ENCODE assay signal across 26 mouse cellular contexts in genomic region chr14:53993427-53993826, GRCm38 (mm10).
A peak's percentile ranks its signal among the peaks of the same experiment; 100 is the strongest.
DNase-seq lines count a peak whose midpoint lies in the region; ATAC-seq and TF ChIP-seq lines count a peak whose summit lies in the region.
"Had no signal": no experiment of that assay in that cellular context is flagged by ENCODE, and none has a peak within 500 bp of the region (broad histone marks: within the 10 kb centered on the region; RNA-seq: fewer than 3 reads in every experiment).

No protein-coding gene starts in this region.

- peaks cover 20% of the 10 kb centered on the region for H3K4me1 ChIP-seq in forebrain, embryonic 14.5 days (ENCODE audit: control insufficient read depth, insufficient read depth, low read length)
- H3K4me1 ChIP-seq in forebrain, embryonic 16.5 days (replicated peaks; ENCODE audit: control insufficient read depth, insufficient read depth, low read length): peaks cover 10% of the 10 kb centered on the region
- H3K4me1 ChIP-seq in MEL (ENCODE audit: control insufficient read depth in 1 of 2, insufficient read depth in 2 of 2, low read length in 2 of 2): peaks cover 0 to 2% of the 10 kb centered on the region in 2 experiments; a peak in 1 of 4 replicates
- H3K4me1 ChIP-seq in intestine, embryonic 16.5 days (ENCODE audit: control insufficient read depth, insufficient read depth, low read length): peaks cover 11% of the 10 kb centered on the region; the same call in 1 of the 2 replicates
- H3K4me1 ChIP-seq: heart, embryonic 10.5 days; heart, embryonic 15.5 days had no signal

- no peaks in the 10 kb centered on the region for H3K36me3 ChIP-seq in forebrain, embryonic 14.5 days (ENCODE audit: control insufficient read depth, insufficient read depth, low read length)
- H3K36me3 ChIP-seq in forebrain, embryonic 16.5 days (ENCODE audit: control insufficient read depth, insufficient read depth): no peaks in the 10 kb centered on the region
- no peaks in the 10 kb centered on the region for H3K36me3 ChIP-seq in MEL (ENCODE audit: control insufficient read depth in 1 of 2, insufficient read depth in 2 of 2, low read length in 2 of 2)
- H3K36me3 ChIP-seq in intestine, embryonic 16.5 days (ENCODE audit: control insufficient read depth, insufficient read depth, low read length): no peaks in the 10 kb centered on the region
- H3K36me3 ChIP-seq: heart, embryonic 10.5 days; heart, embryonic 15.5 days; hindbrain, embryonic 12.5 days; kidney, embryonic 15.5 days; midbrain, embryonic 12.5 days had no signal

- H3K4me2 ChIP-seq in forebrain, embryonic 14.5 days (ENCODE audit: low read length): peak overlapping the region; percentile 1; the same call in 1 of the 2 replicates
- no peak overlapping the region for H3K4me2 ChIP-seq in forebrain, embryonic 16.5 days (ENCODE audit: low read length)
- no peak overlapping the region for H3K4me2 ChIP-seq in intestine, embryonic 16.5 days (ENCODE audit: low read depth, low read length)
- H3K4me2 ChIP-seq: heart, embryonic 15.5 days; hindbrain, embryonic 12.5 days; kidney, embryonic 15.5 days; midbrain, embryonic 12.5 days had no signal

- ATAC-seq in forebrain, embryonic 14.5 days: no peak; the same call in 1 of the 2 replicates
- ATAC-seq in forebrain, embryonic 16.5 days: no peak
- peak; percentile 55; the same call in 1 of the 2 replicates for ATAC-seq in erythroblast, adult 5-6 weeks (replicated peaks; ENCODE audit: low FRiP score, poor library complexity, severe bottlenecking)
- peak; percentile 77 for ATAC-seq in intestine, embryonic 16.5 days
- ATAC-seq: CD4-positive, CD25-positive, alpha-beta regulatory T cell, adult 4 months had no signal

- peak in 1 of 2 experiments; percentile 22; a peak in 1 of 4 replicates for TF ChIP-seq EP300 in MEL (IDR thresholded peaks at IDR 0.05; ENCODE audit: low read depth in 1 of 2, low read length in 2 of 2)

- H3K27me3 ChIP-seq in forebrain, embryonic 14.5 days (replicated peaks; ENCODE audit: control insufficient read depth, insufficient read depth, low read length): no peaks in the 10 kb centered on the region
- no peaks in the 10 kb centered on the region for H3K27me3 ChIP-seq in forebrain, embryonic 16.5 days (replicated peaks; ENCODE audit: control insufficient read depth, insufficient read depth, low read length)
- peaks cover 5 to 9% of the 10 kb centered on the region in 2 experiments for H3K27me3 ChIP-seq in MEL (ENCODE audit: control insufficient read depth in 1 of 2, insufficient read depth in 2 of 2, low read length in 2 of 2)
- no peaks in the 10 kb centered on the region for H3K27me3 ChIP-seq in intestine, embryonic 16.5 days (replicated peaks; ENCODE audit: control insufficient read depth, insufficient read depth, low read length)
- H3K27me3 ChIP-seq: heart, embryonic 15.5 days; hindbrain, embryonic 12.5 days; kidney, embryonic 15.5 days; midbrain, embryonic 12.5 days had no signal

- no peak for DNase-seq in forebrain, embryonic 14.5 days (ENCODE audit: low spot score)
- peak; percentile 45 for DNase-seq in MEL (ENCODE audit: low read depth, low spot score)
- DNase-seq in cerebellum, postnatal 36 days: no peak
- DNase-seq in spleen, postnatal 4 days (ENCODE audit: low spot score in 2 of 2): no peak
- DNase-seq: adrenal gland, postnatal 25 days; cerebellum, adult 18-20 months; gastrocnemius, postnatal 25 days; heart, adult 11 months; kidney, adult 18-20 months; kidney, postnatal 25 days; liver; lung, adult 2 months; spleen, adult 18-20 months; thymus, adult 18-20 months; thymus, postnatal 25 days had no signal

- no peak overlapping the region for H3K4me3 ChIP-seq in forebrain, embryonic 14.5 days (ENCODE audit: low read depth, low read length)
- no peak overlapping the region for H3K4me3 ChIP-seq in forebrain, embryonic 16.5 days (replicated peaks; ENCODE audit: low read length)
- no peak overlapping the region for H3K4me3 ChIP-seq in MEL (ENCODE audit: control insufficient read depth in 1 of 2, insufficient read depth in 1 of 2, low read depth in 2 of 2, low read length in 2 of 2)
- no peak overlapping the region for H3K4me3 ChIP-seq in intestine, embryonic 16.5 days (ENCODE audit: low read length)
- H3K4me3 ChIP-seq: heart, embryonic 10.5 days; heart, embryonic 15.5 days; hindbrain, embryonic 12.5 days; kidney, embryonic 15.5 days; midbrain, embryonic 12.5 days had no signal

- H3K9me3 ChIP-seq in forebrain, embryonic 14.5 days (replicated peaks; ENCODE audit: control insufficient read depth, low read length): no peaks in the 10 kb centered on the region
- no peaks in the 10 kb centered on the region for H3K9me3 ChIP-seq in forebrain, embryonic 16.5 days (ENCODE audit: control insufficient read depth, low read length)
- no peaks in the 10 kb centered on the region for H3K9me3 ChIP-seq in MEL (replicated peaks; ENCODE audit: insufficient read depth, low read length)
- no peaks in the 10 kb centered on the region for H3K9me3 ChIP-seq in intestine, embryonic 16.5 days (ENCODE audit: control insufficient read depth, low read length)
- H3K9me3 ChIP-seq: heart, embryonic 10.5 days; heart, embryonic 15.5 days; hindbrain, embryonic 12.5 days; kidney, embryonic 15.5 days; midbrain, embryonic 12.5 days had no signal

- no peak for TF ChIP-seq CTCF in MEL (IDR thresholded peaks at IDR 0.05 in 2 of 3, conservative IDR thresholded peaks at IDR 0.05 in 1 of 3; ENCODE audit: control insufficient read depth in 1 of 3, insufficient read depth in 1 of 3, low read depth in 2 of 3, low read length in 3 of 3, poor library complexity in 1 of 3, severe bottlenecking in 1 of 3)

- 57% methylated on average over 2 of the region's 2 CpGs for WGBS in forebrain, embryonic 14.5 days
- 51% methylated on average over 2 of the region's 2 CpGs for WGBS in forebrain, embryonic 16.5 days
- 47% methylated on average over 2 of the region's 2 CpGs for WGBS in intestine, embryonic 16.5 days

- no peak overlapping the region for H3K9ac ChIP-seq in forebrain, embryonic 14.5 days (ENCODE audit: low read length)
- H3K9ac ChIP-seq in forebrain, embryonic 16.5 days (replicated peaks; ENCODE audit: low read depth, low read length): no peak overlapping the region
- no peak overlapping the region for H3K9ac ChIP-seq in MEL (ENCODE audit: control insufficient read depth, low read depth, low read length, poor library complexity, severe bottlenecking)
- no peak overlapping the region for H3K9ac ChIP-seq in intestine, embryonic 16.5 days (ENCODE audit: low read depth, low read length)
- H3K9ac ChIP-seq: heart, embryonic 15.5 days; hindbrain, embryonic 12.5 days; kidney, embryonic 15.5 days; liver, embryonic 14.5 days; midbrain, embryonic 12.5 days had no signal

- no peaks in the 10 kb centered on the region for H3K79me2 ChIP-seq in MEL (ENCODE audit: control insufficient read depth, insufficient read depth, low read length, poor library complexity)

- TF ChIP-seq POLR2A in MEL (IDR thresholded peaks at IDR 0.05; ENCODE audit: control insufficient read depth in 1 of 2, insufficient read depth in 1 of 2, low read depth in 1 of 2, low read length in 2 of 2, poor library complexity in 1 of 2): no peak

- no peak for TF ChIP-seq RAD21 in MEL (IDR thresholded peaks at IDR 0.05; ENCODE audit: low read depth, low read length)

- peak overlapping the region; percentile 33; the same call in 1 of the 2 replicates for H3K27ac ChIP-seq in forebrain, embryonic 14.5 days (ENCODE audit: low read depth, low read length)
- no peak overlapping the region for H3K27ac ChIP-seq in forebrain, embryonic 16.5 days (ENCODE audit: low read length)
- H3K27ac ChIP-seq in MEL (ENCODE audit: control insufficient read depth, low read depth, low read length): no peak overlapping the region
- peak overlapping the region; percentile 18; the same call in 1 of the 2 replicates for H3K27ac ChIP-seq in intestine, embryonic 16.5 days (ENCODE audit: low read length)
- H3K27ac ChIP-seq: heart, embryonic 10.5 days; heart, embryonic 15.5 days; hindbrain, embryonic 12.5 days; kidney, embryonic 15.5 days; liver, embryonic 14.5 days; midbrain, embryonic 12.5 days; stomach, postnatal 0 days had no signal

TF ChIP-seq in MEL, 35 proteins besides CTCF, POLR2A, EP300 and RAD21:
- TF ChIP-seq ZMIZ1 (IDR thresholded peaks at IDR 0.05; ENCODE audit: low read depth, low read length): no peak
- 0 out of 2 replicates have a peak, but pooled peaks have one; percentile 19 for TF ChIP-seq TCF12 (IDR thresholded peaks at IDR 0.05; ENCODE audit: low read depth, low read length)
- 0 out of 2 replicates have a peak, but pooled peaks have one; percentile 6 for TF ChIP-seq GATA1 (IDR thresholded peaks at IDR 0.05; ENCODE audit: low read depth, low read length)
TF ChIP-seq in MEL: peak in this region for 2.

Comparison
In these comparisons a context has a peak if more than half of its experiments do, and no peak if none do; other contexts are left out.
1. H3K27ac ChIP-seq: peak in forebrain, embryonic 14.5 days (single experiment) and intestine, embryonic 16.5 days (single experiment); none in forebrain, embryonic 16.5 days (single experiment) and MEL (single experiment).
2. ATAC-seq: peak in erythroblast, adult 5-6 weeks (single experiment) and intestine, embryonic 16.5 days (single experiment); none in forebrain, embryonic 14.5 days (single experiment) and forebrain, embryonic 16.5 days (single experiment).